Mouse (Mus musculus) heart, adult 2 months (tissue): Measurements from ENCODE around the gene Msi2.

Source experiments
- EP300 ChIP-seq: fragments of 200-500 bp; IDR thresholded peaks from 2 replicates; pipeline ENCODE4 v1.6.1; 2011; ENCODE audit warnings: low read depth, low read length, control low read depth; ENCODE audit not compliant: insufficient read depth
- POLR2A ChIP-seq: fragments of 200-500 bp; IDR thresholded peaks from 2 replicates; pipeline ENCODE4 v1.6.1; 2011; ENCODE audit warnings: mild to moderate bottlenecking, low read depth, low read length, control low read depth; ENCODE audit not compliant: insufficient read depth

DNA sequence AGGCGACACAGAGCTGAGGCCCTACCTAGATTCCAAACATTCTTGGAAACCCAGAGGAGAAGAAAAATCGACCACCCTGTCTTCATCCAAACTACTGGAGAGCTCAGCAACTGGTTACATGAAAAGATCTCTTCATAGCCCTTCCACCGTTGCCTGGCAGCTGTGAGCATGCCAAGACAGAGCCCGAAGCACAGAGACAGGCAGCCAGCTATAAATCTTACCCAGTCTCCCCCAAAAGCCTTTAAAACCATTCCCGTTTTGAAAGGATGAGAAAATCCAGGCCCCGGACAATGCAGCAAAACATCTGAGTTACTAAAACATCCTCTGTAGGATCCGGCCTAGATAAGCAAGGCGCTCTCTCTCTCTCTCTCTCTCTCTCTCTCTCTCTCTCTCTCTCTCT lies 124.3 kb downstream of the Msi2 start:
- TF ChIP-seq POLR2A (no peak), EP300 (no peak)
